Mouse (Mus musculus) retina, adult 2 months (tissue): ENCODE results near the gene Bdh2.

Experiments used
- DNase-seq: peaks from one replicate; pipeline ENCODE4 v3.0.0-alpha.2; 2012; ENCODE audit warnings: low read depth, low spot score

Bdh2 gene

GRCm38 (mm10) chr3:135280669-135281415, at the start of gene Bdh2:
Gene Bdh2 (plus strand): TSS chr3:135281221.
- DNase-seq: peak; percentile 78

GRCm38 (mm10) chr3:135232058-135232457, 49.0 kb upstream of the Bdh2 start:
- no peak for DNase-seq

DNA sequence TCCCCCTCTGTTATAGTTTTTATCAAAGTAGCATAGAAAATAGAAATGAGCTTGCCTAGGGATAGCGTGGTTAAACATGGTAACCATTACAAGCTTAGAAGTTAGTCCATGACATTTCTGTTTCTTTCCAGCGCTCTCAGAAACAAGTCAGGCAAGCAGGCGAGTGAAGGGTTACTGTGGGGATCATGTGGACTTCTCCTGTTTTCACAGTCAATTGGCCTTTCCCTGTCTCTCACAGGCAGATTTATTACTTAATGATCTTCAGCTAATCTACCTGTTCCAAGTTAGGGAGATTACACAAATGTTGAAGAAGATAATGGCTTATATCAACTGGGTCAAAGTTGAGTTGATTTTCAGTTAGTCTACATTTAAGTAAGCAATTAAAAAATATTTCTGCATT, 48.6 kb upstream of the Bdh2 start:
- DNase-seq: no peak

DNA sequence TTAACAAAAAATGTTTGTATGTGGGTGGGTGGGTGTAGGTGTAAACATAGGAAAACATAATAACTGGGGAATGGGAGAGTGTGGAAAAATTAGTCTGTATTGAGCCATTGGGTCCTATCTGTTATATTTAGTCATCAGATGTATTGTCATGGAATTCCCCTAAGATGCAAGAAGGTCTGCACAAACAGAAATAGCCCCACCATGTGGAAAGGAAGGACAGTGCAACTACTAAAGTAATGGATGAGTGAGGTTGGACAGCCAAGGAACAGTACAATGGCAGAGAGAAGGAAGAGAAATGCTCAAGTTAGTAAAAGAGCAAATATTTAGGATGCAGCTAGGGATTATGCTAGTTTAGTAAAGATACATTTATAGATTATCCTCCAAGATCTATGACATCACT, 35.3 kb upstream of the Bdh2 start:
- no peak for DNase-seq

GRCm38 (mm10) chr3:135246828-135247227, 34.2 kb upstream of the Bdh2 start:
- no peak for DNase-seq

DNA sequence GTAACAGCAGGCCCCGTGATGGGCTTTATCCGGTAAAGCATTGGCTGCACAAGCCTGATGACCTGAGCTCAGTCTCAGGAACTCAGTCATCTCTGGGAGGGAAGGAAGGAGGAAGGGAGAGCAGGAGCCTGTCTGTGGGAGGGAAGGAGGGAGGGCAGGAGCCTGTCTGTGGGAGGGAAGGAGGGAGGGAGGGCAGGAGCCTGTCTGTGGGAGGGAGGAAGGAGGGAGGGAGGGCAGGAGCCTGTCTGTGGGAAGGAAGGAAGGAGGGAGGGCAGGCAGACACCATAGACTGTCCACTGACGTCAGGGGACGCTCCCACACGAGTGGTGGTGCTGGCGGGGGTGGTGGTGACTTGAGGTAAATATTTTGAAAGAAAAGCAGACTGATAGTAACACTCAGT, 31.9 kb upstream of the Bdh2 start:
- no peak for DNase-seq

- DNase-seq: no peak
These were observed 29.2 kb upstream of the Bdh2 start for GRCm38 (mm10) chr3:135251825-135252224.

DNA sequence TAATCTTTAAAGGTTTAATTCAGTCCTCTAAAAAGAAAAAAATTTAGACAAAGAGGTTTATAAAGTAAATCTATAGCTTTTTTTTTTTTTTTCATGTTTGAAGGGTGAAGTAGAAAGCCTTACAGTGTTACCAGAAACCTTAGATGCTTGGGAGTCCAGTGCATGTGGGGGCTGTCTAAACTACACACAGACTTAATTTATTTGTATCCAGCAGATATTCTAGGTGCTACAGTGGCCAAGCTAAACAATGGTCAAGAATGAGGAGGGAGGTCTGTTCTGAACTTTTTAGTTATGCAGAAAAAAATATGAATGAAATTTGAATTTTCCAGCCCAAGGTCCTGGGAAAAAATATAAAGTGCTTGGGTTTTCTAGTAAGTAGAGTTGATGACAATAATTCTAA, 26.2 kb upstream of the Bdh2 start:
- DNase-seq: no peak

DNA sequence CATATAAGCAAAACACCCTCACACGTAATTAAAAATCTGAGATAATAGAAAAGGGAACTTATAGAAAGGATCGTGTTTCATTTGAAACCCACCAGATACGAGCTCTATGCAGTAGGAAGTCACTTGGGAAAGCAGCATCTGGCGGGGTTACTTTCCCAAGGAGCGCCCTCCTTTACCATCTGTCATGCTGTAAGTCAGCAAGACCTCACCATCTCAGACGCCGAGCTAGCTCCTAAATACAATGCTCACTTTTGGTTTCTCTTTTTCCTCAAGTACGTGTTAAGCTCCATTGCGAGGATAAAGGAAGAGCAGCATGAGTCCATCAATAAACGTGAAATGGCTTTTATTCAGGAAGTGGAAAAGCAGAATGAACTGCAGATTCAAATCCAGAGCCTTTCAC, 22.1 kb upstream of the Bdh2 start:
- no peak for DNase-seq

GRCm38 (mm10) chr3:135260233-135260632, 20.8 kb upstream of the Bdh2 start:
- no peak for DNase-seq

- no peak for DNase-seq
These were observed 12.4 kb upstream of the Bdh2 start for GRCm38 (mm10) chr3:135268616-135269015.

DNA sequence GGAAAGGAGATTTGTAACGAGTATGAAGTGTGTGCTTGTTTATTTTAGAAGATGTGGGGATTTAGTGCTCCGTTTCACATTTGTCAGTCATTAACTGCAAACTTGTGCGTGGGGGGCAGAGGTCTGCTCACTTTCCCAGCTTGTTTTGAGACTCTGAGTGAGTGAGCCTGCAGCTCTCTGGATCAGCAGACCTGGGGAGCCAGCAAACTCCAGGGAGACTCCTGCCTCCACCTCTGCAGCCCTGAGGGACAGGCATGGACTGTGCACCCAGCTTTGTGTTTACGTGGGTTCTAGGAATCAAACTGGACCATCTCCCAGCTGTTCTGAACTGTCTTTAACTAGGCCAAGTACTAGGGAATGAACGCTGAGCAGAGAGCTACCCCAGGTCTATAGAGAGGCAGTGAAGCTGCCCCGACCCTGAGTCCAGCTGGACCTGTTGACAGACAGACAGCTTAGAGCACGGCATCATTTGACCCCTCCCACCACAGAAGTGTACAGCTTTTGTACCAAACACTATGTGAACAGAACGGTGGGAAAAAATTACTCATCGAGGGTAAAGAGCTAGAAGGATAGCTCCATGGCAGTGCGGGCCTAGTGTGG, 11.5 kb upstream of the Bdh2 start:
- no peak for DNase-seq

GRCm38 (mm10) chr3:135272627-135273026, 8.4 kb upstream of the Bdh2 start:
- no peak for DNase-seq

DNA sequence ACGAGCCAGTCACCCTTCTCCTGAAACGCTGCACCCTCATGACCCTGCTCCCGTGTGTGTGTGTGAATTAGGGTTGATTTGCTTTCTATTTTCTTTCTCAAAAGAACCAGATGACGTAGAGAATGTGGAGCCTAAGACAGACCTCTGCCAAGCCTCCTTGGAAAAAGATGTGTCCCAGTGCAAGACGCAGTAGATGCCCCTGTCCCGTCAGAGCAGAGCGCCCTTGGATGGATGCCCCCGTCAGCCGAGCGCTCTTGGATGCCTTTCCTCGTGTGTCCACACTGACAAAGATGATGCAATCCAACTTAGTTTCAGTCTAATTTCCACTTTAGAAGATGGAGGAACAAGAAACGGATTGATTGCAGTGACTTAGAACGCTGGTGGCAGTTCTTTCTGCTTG, 8.0 kb upstream of the Bdh2 start:
- DNase-seq: no peak

GRCm38 (mm10) chr3:135280160-135280559, 861 bp upstream of the Bdh2 start:
- DNase-seq: no peak

DNA sequence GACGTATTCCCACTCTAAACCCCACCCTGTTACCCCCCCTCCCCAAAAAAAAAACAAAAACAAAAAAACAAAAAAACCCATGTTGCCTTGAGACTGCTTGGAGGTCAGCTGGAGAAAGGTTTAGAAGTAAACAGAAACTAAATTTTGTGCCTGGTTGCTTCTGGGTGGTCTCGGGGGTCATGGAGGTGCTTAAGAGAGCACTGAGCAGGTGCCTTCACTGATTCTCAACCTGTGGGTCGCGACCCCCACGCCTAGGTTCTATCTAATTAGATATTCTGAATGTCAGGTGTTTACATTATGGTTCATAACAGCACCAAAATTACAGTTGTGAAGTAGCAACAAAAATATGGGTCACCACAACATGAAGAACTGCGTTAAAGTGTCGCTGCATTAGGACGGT, 680 bp downstream of the Bdh2 start:
- DNase-seq: no peak

DNA sequence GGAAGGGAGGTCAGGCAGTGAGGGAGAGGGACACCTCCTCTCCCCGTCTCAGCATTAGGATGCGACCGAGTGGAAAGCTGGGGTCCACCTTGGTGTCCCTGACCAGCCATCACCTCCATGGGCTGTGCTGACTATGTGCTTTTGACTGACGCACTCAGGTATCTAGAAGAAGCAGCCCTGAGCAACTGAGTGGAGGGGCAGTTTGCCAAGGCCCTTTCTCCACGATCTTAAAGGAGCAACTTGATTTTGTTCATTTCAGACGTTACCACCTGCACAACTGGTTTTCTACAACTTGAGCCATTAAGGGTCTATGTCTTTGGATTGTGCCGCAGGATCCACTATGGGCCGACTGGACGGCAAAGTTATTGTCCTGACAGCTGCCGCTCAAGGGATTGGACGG, 4.2 kb downstream of the Bdh2 start:
- no peak for DNase-seq

DNA sequence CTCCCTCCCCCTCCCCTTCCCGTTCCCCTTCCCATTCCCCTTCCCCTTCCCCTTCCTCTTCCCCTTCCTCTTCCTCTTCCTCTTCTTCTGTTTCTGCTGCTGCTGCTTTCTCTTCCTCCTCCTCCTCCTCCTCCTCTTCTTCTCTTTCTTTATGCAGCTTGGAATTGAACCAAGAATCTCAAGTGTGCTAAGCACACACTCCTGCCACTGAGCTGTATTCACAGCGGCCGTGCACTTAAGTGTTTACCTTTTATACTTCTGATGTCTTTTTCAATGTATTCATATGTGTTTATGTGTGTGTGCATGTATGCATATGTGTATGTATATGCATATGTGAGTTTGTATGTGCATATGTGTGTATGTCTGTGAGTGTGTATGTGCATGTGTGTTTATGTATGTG, 4.8 kb downstream of the Bdh2 start:
- no peak for DNase-seq

DNA sequence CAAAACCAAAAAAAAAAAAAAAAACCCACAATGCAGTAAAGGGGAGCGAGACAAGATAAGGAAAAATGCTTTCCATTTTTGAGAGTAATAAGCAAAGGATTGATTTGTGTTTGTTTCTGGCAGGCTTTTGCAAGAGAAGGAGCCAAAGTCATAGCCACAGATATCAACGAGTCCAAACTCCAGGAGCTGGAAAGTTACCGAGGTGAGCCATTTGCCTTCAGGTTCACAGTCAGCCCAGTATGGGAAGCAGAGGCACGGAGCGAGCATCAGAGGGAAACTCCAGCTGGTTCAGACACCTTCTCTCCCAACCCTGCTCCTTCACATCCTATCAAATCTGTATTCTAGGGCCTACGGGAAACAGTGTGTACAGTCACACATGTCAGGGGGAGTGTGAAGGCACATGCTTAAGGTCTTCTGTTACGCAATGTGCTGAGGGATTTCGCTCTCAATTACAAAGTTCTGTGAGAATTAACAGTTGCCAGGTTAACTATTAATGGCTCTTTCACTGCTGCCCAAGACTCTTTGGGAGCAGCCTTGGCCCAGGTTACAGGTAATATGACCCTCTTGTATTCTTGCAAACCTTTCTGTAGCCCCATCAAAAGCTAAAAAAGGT, 7.2 kb downstream of the Bdh2 start:
- DNase-seq: no peak

DNA sequence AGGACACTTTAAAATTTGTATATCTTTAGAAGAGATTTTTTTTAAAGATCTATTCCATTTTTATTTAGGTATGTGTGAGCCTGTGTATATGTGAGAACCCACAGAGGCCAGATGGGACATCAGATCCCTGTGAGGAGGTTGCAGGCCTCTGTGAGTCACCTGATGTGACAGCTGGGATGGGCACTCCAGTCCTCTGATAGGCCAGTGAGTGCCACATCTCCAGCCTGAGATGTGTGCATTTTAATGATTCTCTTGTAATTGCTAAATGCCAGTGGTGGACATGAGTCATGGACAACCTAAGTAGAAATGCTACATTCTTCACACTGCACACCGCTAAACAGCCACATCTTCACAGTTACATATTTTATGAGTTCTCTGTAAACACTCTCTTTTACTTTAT, 8.1 kb downstream of the Bdh2 start:
- DNase-seq: no peak

DNA sequence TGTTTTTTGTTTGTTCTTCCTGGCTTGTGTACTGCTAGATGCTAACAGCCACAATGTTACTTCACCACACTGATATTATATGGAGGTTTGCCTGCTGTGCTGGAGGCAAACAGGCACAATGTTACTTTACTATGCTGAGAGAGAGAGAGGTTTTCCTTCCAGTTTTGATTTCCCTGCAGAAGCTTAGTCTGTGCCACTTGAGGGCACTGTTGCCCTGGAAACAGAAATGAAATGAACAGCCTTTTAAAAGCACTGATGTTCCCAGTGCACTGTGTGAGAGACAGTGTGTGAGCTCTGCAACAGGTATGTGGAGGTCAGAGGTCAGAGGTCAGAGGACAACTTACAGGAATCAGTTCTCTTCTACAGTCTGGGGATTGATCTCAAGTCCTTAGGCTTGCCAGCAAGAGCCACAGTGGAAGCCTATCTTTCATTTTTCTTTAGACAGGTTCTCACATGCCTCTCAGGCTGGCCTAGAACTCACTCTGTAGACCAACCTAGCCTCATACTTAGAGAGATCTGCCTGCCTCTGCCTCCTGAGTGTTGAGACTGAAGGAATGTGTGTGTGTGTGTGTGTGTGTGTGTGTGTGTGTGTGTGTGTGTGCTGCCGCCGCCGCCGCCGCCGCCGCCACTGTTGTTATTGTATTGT, 9.4 kb downstream of the Bdh2 start:
- peak; percentile 40 for DNase-seq

GRCm38 (mm10) chr3:135293703-135294102, 12.7 kb downstream of the Bdh2 start:
- DNase-seq: no peak

DNA sequence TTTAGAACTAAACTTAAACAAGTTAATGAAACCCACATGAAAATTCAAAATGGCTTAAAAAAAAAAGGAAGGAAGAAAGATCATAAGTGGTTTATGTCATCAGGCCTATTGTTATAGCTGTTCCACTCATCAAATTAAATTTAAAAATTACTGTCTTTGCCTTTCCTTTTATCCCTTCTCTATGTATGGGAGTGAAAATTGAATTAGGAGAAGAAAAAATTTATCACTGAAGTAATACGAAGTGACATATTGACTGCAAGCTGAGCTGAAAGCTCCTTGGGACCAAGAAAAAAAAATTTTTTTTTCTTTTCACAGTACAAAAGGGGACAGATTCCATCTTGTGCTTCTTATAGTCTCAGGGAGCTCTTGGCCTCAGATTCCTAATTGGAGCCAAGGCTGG, 14.5 kb downstream of the Bdh2 start:
- no peak for DNase-seq
